Mouse (Mus musculus) T-cell, adult 66 days (primary cell): ENCODE measurements around the gene Zfp937. TPM values are rescaled to one million over a fixed set of nuclear protein-coding genes. Genes with fewer than 3 reads are reported as not detected.

Experiments used
- total RNA-seq, 2 experiments: library from RNA; stranded (reverse); gene quantifications; 3 replicates in 1 of 2; 4 replicates in 1 of 2; pipeline ENCODE4 v1.2.4; 2023

Zfp937 gene
- 1 to 10 TPM; 5.0 to 6.6 TPM for total RNA-seq

GRCm38 (mm10) chr2:150217600-150218362 is at the start of gene Zfp937:
Gene Zfp937, plus strand, starts transcription at chr2:150218073.

GRCm38 (mm10) chr2:150179579-150179978 is 38.3 kb upstream of the Zfp937 start, which contains the start of gene Gm10770:
Gene Gm10770, minus strand, starts transcription at chr2:150179679.

GRCm38 (mm10) chr2:150181570-150181999 is 36.3 kb upstream of the Zfp937 start, which contains the start of gene Gm14139:
Gene Gm14139, plus strand, starts transcription at chr2:150181755.

GRCm38 (mm10) chr2:150255491-150255890 is 37.6 kb downstream of the Zfp937 start, which contains the start of gene Gm21994:
Gene Gm21994, minus strand, starts transcription at chr2:150255591.

DNA sequence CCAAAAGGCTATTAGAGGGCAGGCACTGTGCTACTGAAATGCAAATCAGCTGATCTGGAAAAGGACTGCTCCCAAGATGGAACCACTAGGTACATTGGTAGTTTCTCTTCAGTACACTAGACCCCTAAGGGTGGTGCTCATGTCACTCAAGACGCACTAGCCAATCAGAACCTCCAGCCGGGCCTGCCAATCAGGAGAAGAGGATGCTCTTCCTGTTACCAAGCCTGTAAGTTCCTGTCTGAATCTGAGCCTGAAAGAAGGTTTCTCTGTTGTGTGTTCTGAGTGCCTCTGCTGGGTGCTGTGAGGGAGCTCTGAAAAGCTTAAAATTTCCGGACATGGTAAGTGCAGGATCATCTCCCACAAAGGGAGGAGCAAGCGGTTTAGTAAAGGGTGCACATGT is 39.4 kb downstream of the Zfp937 start, which contains the start of gene Gm14124:
TSS of gene Gm14124 (plus strand) at position 227 of the 400 bp plus-strand sequence.

Other genes with a start within 250 kb of the Zfp937 start
- gene Zfp120, start 81.4 kb upstream of the Zfp937 start, total RNA-seq: 10 to 100 TPM in 1 of 2 experiments, 1 to 10 TPM in 1; 8.4 to 11.2 TPM
- gene Gm10770, start 38.4 kb upstream of the Zfp937 start, total RNA-seq: not detected
- 1 to 10 TPM in 1 of 2 experiments, under 1 TPM in 1; 0.65 to 1.1 TPM for gene Gm14139, start 36.3 kb upstream of the Zfp937 start, total RNA-seq
- 10 to 100 TPM; 11.2 to 14.8 TPM for gene Gm21994, start 37.5 kb downstream of the Zfp937 start, total RNA-seq
- under 1 TPM; 0.68 to 0.76 TPM for gene Gm14124, start 39.4 kb downstream of the Zfp937 start, total RNA-seq
- 10 to 100 TPM in 1 of 2 experiments, 1 to 10 TPM in 1; 7.6 to 14.9 TPM for gene Gm10130, start 105.6 kb downstream of the Zfp937 start, total RNA-seq
- 1 to 10 TPM; 7.3 to 7.8 TPM for gene 3300002I08Rik, start 144.7 kb downstream of the Zfp937 start, total RNA-seq
- gene Zfp442, start 233.4 kb downstream of the Zfp937 start, total RNA-seq: 1 to 10 TPM; 4.9 to 6.6 TPM